Mouse (Mus musculus) brain, embryonic 14.5 days (tissue): Measurements from ENCODE around the gene Tmem19.

Source experiments
- CTCF ChIP-seq: fragments of 200-500 bp; IDR thresholded peaks from 2 replicates; pipeline ENCODE4 v1.5.1; 2012; ENCODE audit warnings: inconsistent platforms, mild to moderate bottlenecking, moderate library complexity, borderline replicate concordance; ENCODE audit not compliant: insufficient read depth, insufficient read length; ENCODE audit errors: extremely low read depth
- POLR2A ChIP-seq: fragments of 200-500 bp; IDR thresholded peaks from 2 replicates; pipeline ENCODE4 v1.6.1; 2012; ENCODE audit warnings: mild to moderate bottlenecking, inconsistent platforms, borderline replicate concordance; ENCODE audit not compliant: poor library complexity, insufficient read depth, insufficient read length, severe bottlenecking; ENCODE audit errors: extremely low read depth

GRCm38 (mm10) chr10:115391896-115392295 lies 29.6 kb upstream of the Tmem19 start:
- TF ChIP-seq POLR2A, result no peak
- TF ChIP-seq CTCF, result no peak
